ENCODE assay signal across 11 mouse cellular contexts in the genomic region with DNA sequence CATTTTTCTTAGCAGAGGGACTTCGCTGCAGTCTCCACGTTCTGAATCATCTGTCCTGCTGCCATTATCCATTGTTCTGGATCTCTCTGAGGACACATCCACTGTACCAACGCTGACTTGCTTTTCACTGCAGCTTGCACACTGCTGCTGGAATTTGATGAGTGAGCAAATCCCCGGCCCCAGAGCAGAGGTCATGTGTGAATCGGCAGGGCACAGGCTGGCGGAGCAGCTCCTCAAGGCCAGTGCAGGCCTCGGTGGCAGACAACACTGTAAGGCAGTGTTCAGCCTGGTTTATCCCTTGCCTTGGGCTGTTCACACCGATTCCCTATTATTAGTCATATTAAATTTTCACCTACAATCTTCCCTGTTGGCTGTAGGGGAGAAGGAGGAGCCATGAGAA. TPM values are rescaled to one million over a fixed set of nuclear protein-coding genes. Genes with fewer than 3 reads are reported as not detected.
A peak's percentile ranks its signal among the peaks of the same experiment; 100 is the strongest.
DNase-seq lines count a peak whose midpoint lies in the region; ATAC-seq and TF ChIP-seq lines count a peak whose summit lies in the region.
"Had no signal": no experiment of that assay in that cellular context is flagged by ENCODE, and none has a peak within 500 bp of the region (broad histone marks: within the 10 kb centered on the region; RNA-seq: fewer than 3 reads in every experiment).

No protein-coding gene starts in this region.

- 61% methylated on average over 8 of the region's 8 CpGs for WGBS in midbrain, embryonic 13.5 days
- 66% methylated on average over 8 of the region's 8 CpGs for WGBS in midbrain, embryonic 11.5 days
- 57% methylated on average over 8 of the region's 8 CpGs for WGBS in hindbrain, embryonic 10.5 days
- WGBS in kidney, embryonic 16.5 days: 54% methylated on average over 8 of the region's 8 CpGs
- 53% methylated on average over 8 of the region's 8 CpGs for whole genome bisulfite sequencing in lung, postnatal 0 days

- TF ChIP-seq CTCF in lung, postnatal 0 days (IDR thresholded peaks at IDR 0.05): no peak

- no peak overlapping the region for H3K4me2 ChIP-seq in midbrain, embryonic 13.5 days (replicated peaks)
- H3K4me2 ChIP-seq in midbrain, embryonic 11.5 days: no peak overlapping the region
- no peak overlapping the region for H3K4me2 ChIP-seq in kidney, embryonic 16.5 days (replicated peaks; ENCODE audit: low read depth, low read length)
- no peak overlapping the region for H3K4me2 ChIP-seq in lung, postnatal 0 days (replicated peaks; ENCODE audit: low read depth, low read length)
- H3K4me2 ChIP-seq: limb, embryonic 15.5 days had no signal

- no peak for TF ChIP-seq EP300 in lung, postnatal 0 days (IDR thresholded peaks at IDR 0.05)

- H3K4me1 ChIP-seq in midbrain, embryonic 13.5 days (replicated peaks): peaks cover 29% of the 10 kb centered on the region
- H3K4me1 ChIP-seq in midbrain, embryonic 11.5 days (ENCODE audit: control insufficient read depth, insufficient read depth, low read length): no peaks in the 10 kb centered on the region; the same call in 1 of the 2 replicates
- H3K4me1 ChIP-seq in hindbrain, embryonic 10.5 days (replicated peaks): peaks cover 34% of the 10 kb centered on the region
- peaks cover 17% of the 10 kb centered on the region for H3K4me1 ChIP-seq in kidney, embryonic 16.5 days (ENCODE audit: insufficient read depth, low read length)
- 0 out of 2 replicates have a peak, but pooled peaks cover 7% of the 10 kb centered on the region for H3K4me1 ChIP-seq in lung, postnatal 0 days (ENCODE audit: insufficient read depth, low read depth, low read length)

- peak overlapping the region; percentile 52 for H3K27ac ChIP-seq in midbrain, embryonic 13.5 days
- no peak overlapping the region for H3K27ac ChIP-seq in midbrain, embryonic 11.5 days (ENCODE audit: low read depth, low read length)
- peak overlapping the region; percentile 36; the same call in 1 of the 2 replicates for H3K27ac ChIP-seq in hindbrain, embryonic 10.5 days
- H3K27ac ChIP-seq in kidney, embryonic 16.5 days (ENCODE audit: low read length): peak overlapping the region; percentile 39; the same call in 1 of the 2 replicates
- no peak overlapping the region for H3K27ac ChIP-seq in lung, postnatal 0 days (ENCODE audit: low read length)
- H3K27ac ChIP-seq: limb, embryonic 15.5 days had no signal

- no peak overlapping the region for H3K9ac ChIP-seq in midbrain, embryonic 13.5 days (replicated peaks)
- H3K9ac ChIP-seq in midbrain, embryonic 11.5 days (ENCODE audit: low read length): no peak overlapping the region
- H3K9ac ChIP-seq in kidney, embryonic 16.5 days (replicated peaks; ENCODE audit: low read length): no peak overlapping the region
- no peak overlapping the region for H3K9ac ChIP-seq in lung, postnatal 0 days (replicated peaks; ENCODE audit: low read depth)
- H3K9ac ChIP-seq: limb, embryonic 15.5 days had no signal

- no peak overlapping the region for H3K4me3 ChIP-seq in midbrain, embryonic 13.5 days (replicated peaks)
- H3K4me3 ChIP-seq in midbrain, embryonic 11.5 days (ENCODE audit: low read depth, low read length): no peak overlapping the region
- H3K4me3 ChIP-seq in hindbrain, embryonic 10.5 days: no peak overlapping the region
- H3K4me3 ChIP-seq in kidney, embryonic 16.5 days (ENCODE audit: low read length): no peak overlapping the region
- H3K4me3 ChIP-seq in lung, postnatal 0 days (ENCODE audit: low read depth, low read length): no peak overlapping the region
- H3K4me3 ChIP-seq: limb, embryonic 15.5 days had no signal

- no peak; the same call in 1 of the 2 replicates for ATAC-seq in midbrain, embryonic 13.5 days
- no peak for ATAC-seq in midbrain, embryonic 11.5 days (ENCODE audit: low FRiP score)
- peak; percentile 73 for ATAC-seq in kidney, embryonic 16.5 days (ENCODE audit: low FRiP score, low TSS enrichment)
- ATAC-seq in lung, postnatal 0 days: no peak

- H3K27me3 ChIP-seq in midbrain, embryonic 13.5 days: no peaks in the 10 kb centered on the region
- H3K27me3 ChIP-seq in midbrain, embryonic 11.5 days (ENCODE audit: control insufficient read depth, insufficient read depth, low read length): no peaks in the 10 kb centered on the region
- H3K27me3 ChIP-seq in hindbrain, embryonic 10.5 days (ENCODE audit: insufficient read depth, poor library complexity, severe bottlenecking): no peaks in the 10 kb centered on the region; the same call in 1 of the 2 replicates
- no peaks in the 10 kb centered on the region for H3K27me3 ChIP-seq in kidney, embryonic 16.5 days (ENCODE audit: insufficient read depth, low read length)
- H3K27me3 ChIP-seq in lung, postnatal 0 days (replicated peaks; ENCODE audit: insufficient read depth, low read length): no peaks in the 10 kb centered on the region
- H3K27me3 ChIP-seq: limb, embryonic 15.5 days had no signal

- intact Hi-C loops in gastrocnemius, postnatal 36 days (cut with DNase I): no loop called here

- no peaks in the 10 kb centered on the region for H3K9me3 ChIP-seq in midbrain, embryonic 13.5 days
- H3K9me3 ChIP-seq in midbrain, embryonic 11.5 days (ENCODE audit: control insufficient read depth, low read length): no peaks in the 10 kb centered on the region
- no peaks in the 10 kb centered on the region for H3K9me3 ChIP-seq in hindbrain, embryonic 10.5 days
- no peaks in the 10 kb centered on the region for H3K9me3 ChIP-seq in kidney, embryonic 16.5 days (ENCODE audit: low read length)
- H3K9me3 ChIP-seq in lung, postnatal 0 days (ENCODE audit: low read length): no peaks in the 10 kb centered on the region
- H3K9me3 ChIP-seq: limb, embryonic 15.5 days had no signal

- no peaks in the 10 kb centered on the region for H3K36me3 ChIP-seq in midbrain, embryonic 13.5 days
- no peaks in the 10 kb centered on the region for H3K36me3 ChIP-seq in midbrain, embryonic 11.5 days (ENCODE audit: control insufficient read depth, insufficient read depth, low read length)
- no peaks in the 10 kb centered on the region for H3K36me3 ChIP-seq in hindbrain, embryonic 10.5 days
- no peaks in the 10 kb centered on the region for H3K36me3 ChIP-seq in kidney, embryonic 16.5 days (ENCODE audit: insufficient read depth, low read length)
- H3K36me3 ChIP-seq in lung, postnatal 0 days (ENCODE audit: insufficient read depth, low read length): no peaks in the 10 kb centered on the region
- H3K36me3 ChIP-seq: limb, embryonic 15.5 days had no signal

- no peak for DNase-seq in midbrain, embryonic 11.5 days (ENCODE audit: low spot score, missing footprints)
- DNase-seq in hindbrain, embryonic 10.5 days (ENCODE audit: low spot score): peak; percentile 31
- peak; percentile 78 for DNase-seq in yolk sac, embryonic 10.5 days (ENCODE audit: low spot score)
- no peak for DNase-seq in gastrocnemius, postnatal 36 days
- no peak for DNase-seq in lung, postnatal 0 days (ENCODE audit: low spot score)
- DNase-seq: cerebellum, adult 11-12 months; gastrocnemius, postnatal 14 days; lung, postnatal 36 days had no signal

RNA-seq across cellular contexts. Expression of a gene that starts 40.5 kb away (rescaled TPM):
- polyA plus RNA-seq in midbrain, embryonic 13.5 days (2015; fragmentation: Nextera tagmentation; extraction: Ambion mirVana): 513 and 524 TPM in 2 replicates
- 419 and 438 TPM in 2 replicates for polyA plus RNA-seq in midbrain, embryonic 11.5 days (2014; fragmentation: Nextera tagmentation; extraction: Ambion mirVana)
- polyA plus RNA-seq in hindbrain, embryonic 10.5 days (2016; fragmentation: Nextera tagmentation; extraction: Ambion mirVana): 349 and 385 TPM in 2 replicates
- 294 and 307 TPM in 2 replicates for polyA plus RNA-seq in kidney, embryonic 16.5 days (2015; fragmentation: Nextera tagmentation; extraction: Ambion mirVana)
- 10 to 100 TPM; 24.4 to 31.6 TPM for total RNA-seq in gastrocnemius, postnatal 36 days (2021)
- polyA plus RNA-seq in lung, postnatal 0 days (2015; fragmentation: Nextera tagmentation; extraction: Ambion mirVana): 190 and 211 TPM in 2 replicates

Comparison
In these comparisons a context has a peak if more than half of its experiments do, and no peak if none do; other contexts are left out.
1. H3K27ac ChIP-seq: peak in midbrain, embryonic 13.5 days (single experiment), hindbrain, embryonic 10.5 days (single experiment) and kidney, embryonic 16.5 days (single experiment); none in midbrain, embryonic 11.5 days (single experiment) and lung, postnatal 0 days (single experiment).
2. DNase-seq: peak in hindbrain, embryonic 10.5 days (single experiment) and yolk sac, embryonic 10.5 days (single experiment); none in midbrain, embryonic 11.5 days (single experiment), gastrocnemius, postnatal 36 days (0 of 2) and lung, postnatal 0 days (single experiment).